Mouse (Mus musculus) stomach, embryonic 16.5 days (tissue): ENCODE measurements at regions not wholly inside any gene's neighbourhood (a gene's known extent, or its start where the extent isn't known, plus 50 kb on each side); places are given as distances from the start of the nearest gene placed in this dataset.

Experiments used
- ATAC-seq: fragments of 200-750 bp; cut with Nextera tagmentation; 2 replicates; pipeline ENCODE4 v1.8.0; 2017; ENCODE audit warnings: moderate number of reproducible peaks, moderate TSS enrichment; ENCODE audit not compliant: insufficient read depth, low FRiP score
- H3K27ac ChIP-seq: fragments of 300-500 bp; sonication (generic); 2 replicates; pipeline ENCODE4 v1.5.1; 2014; ENCODE audit warnings: low read length
- H3K27me3 ChIP-seq: fragments of 300-500 bp; sonication (generic); 2 replicates; pipeline ENCODE4 v1.6.1; 2014; ENCODE audit warnings: low read length, control low read depth, mixed read lengths; ENCODE audit not compliant: control insufficient read depth, insufficient read depth
- H3K36me3 ChIP-seq: fragments of 300-500 bp; sonication (generic); 2 replicates; pipeline ENCODE4 v1.6.1; 2014; ENCODE audit warnings: low read length; ENCODE audit not compliant: control insufficient read depth, insufficient read depth
- H3K4me1 ChIP-seq: fragments of 300-500 bp; sonication (generic); 2 replicates; pipeline ENCODE4 v1.6.1; 2014; ENCODE audit warnings: low read length, control low read depth, mixed read lengths; ENCODE audit not compliant: control insufficient read depth, insufficient read depth
- H3K4me2 ChIP-seq: fragments of 300-500 bp; sonication (generic); 2 replicates; pipeline ENCODE4 v1.6.1; 2014; ENCODE audit warnings: low read depth, low read length, mixed read lengths
- H3K4me3 ChIP-seq: fragments of 300-500 bp; sonication (generic); replicated peaks from 2 replicates; pipeline ENCODE4 v1.5.1; 2014; ENCODE audit warnings: mild to moderate bottlenecking, low read length
- H3K9ac ChIP-seq: fragments of 300-500 bp; sonication (generic); 2 replicates; pipeline ENCODE4 v1.6.1; 2014; ENCODE audit warnings: low read length
- H3K9me3 ChIP-seq: fragments of 300-500 bp; sonication (generic); replicated peaks from 2 replicates; pipeline ENCODE4 v1.6.1; 2016; ENCODE audit warnings: low read length, control low read depth; ENCODE audit not compliant: control insufficient read depth
- WGBS: fragments of 180-500 bp; shearing (Covaris S2); extraction: QIAGEN DNeasy Blood & Tissue Kit; methylation state at CpG from one replicate; pipeline ENCODE4 v1.1.7; 2014; 5-methylcytosine and 5-hydroxymethylcytosine counted together

- Histone ChIP-seq H3K27ac (no peak overlapping the region), H3K4me3 (no peak overlapping the region), H3K36me3 (no peaks in the 10 kb centered on the region), H3K9me3 (no peaks in the 10 kb centered on the region), H3K27me3 (no peaks in the 10 kb centered on the region), H3K4me2 (no peak overlapping the region), H3K9ac (no peak overlapping the region), H3K4me1 (no peaks in the 10 kb centered on the region)
- 36% methylated on average over 3 of the region's 3 CpGs for WGBS
- ATAC-seq: no peak
These were observed 354.7 kb downstream of the Rnf144a start for GRCm38 (mm10) chr12:26060378-26060777.

- ATAC-seq: no peak
- H3K4me1 ChIP-seq: no peaks in the 10 kb centered on the region
These were observed 356.0 kb downstream of the Rnf144a start for GRCm38 (mm10) chr12:26059090-26059489.

GRCm38 (mm10) chr12:26057491-26058054, 357.5 kb downstream of the Rnf144a start:
- Histone ChIP-seq H3K36me3 (no peaks in the 10 kb centered on the region), H3K9me3 (no peaks in the 10 kb centered on the region), H3K4me1 (no peaks in the 10 kb centered on the region), H3K4me2 (no peak overlapping the region), H3K4me3 (no peak overlapping the region), H3K9ac (no peak overlapping the region), H3K27me3 (no peaks in the 10 kb centered on the region), H3K27ac (no peak overlapping the region)
- ATAC-seq: no peak
- WGBS: 86% methylated on average over 9 of the region's 9 CpGs

More at GRCm38 (mm10) chr12:26059090-26059489, 356.0 kb downstream of the Rnf144a start:
- Histone ChIP-seq H3K36me3 (no peaks in the 10 kb centered on the region), H3K9ac (no peak overlapping the region), H3K4me2 (no peak overlapping the region), H3K4me3 (no peak overlapping the region), H3K27me3 (no peaks in the 10 kb centered on the region), H3K27ac (no peak overlapping the region), H3K9me3 (no peaks in the 10 kb centered on the region)
- WGBS: 86% methylated on average over 4 of the region's 4 CpGs

- Histone ChIP-seq H3K27ac (no peak overlapping the region), H3K36me3 (no peaks in the 10 kb centered on the region), H3K9me3 (no peaks in the 10 kb centered on the region), H3K9ac (no peak overlapping the region), H3K4me1 (no peaks in the 10 kb centered on the region), H3K27me3 (no peaks in the 10 kb centered on the region), H3K4me3 (no peak overlapping the region), H3K4me2 (no peak overlapping the region)
- no peak for ATAC-seq
- WGBS: 80% methylated on average over 6 of the region's 6 CpGs
These were observed 368.1 kb downstream of the Rnf144a start for GRCm38 (mm10) chr12:26046991-26047390.

- no peak for ATAC-seq
- no peak overlapping the region for H3K9ac ChIP-seq
- WGBS: 78% methylated on average over 1 of the region's 1 CpGs
These were observed 369.7 kb downstream of the Rnf144a start for GRCm38 (mm10) chr12:26045321-26045720.

GRCm38 (mm10) chr12:26012951-26013350, 402.1 kb downstream of the Rnf144a start:
- Histone ChIP-seq H3K9ac (no peak overlapping the region), H3K4me1 (no peaks in the 10 kb centered on the region)
- 81% methylated on average over 5 of the region's 5 CpGs for WGBS

More at GRCm38 (mm10) chr12:26045321-26045720, 369.7 kb downstream of the Rnf144a start:
- Histone ChIP-seq H3K9me3 (no peaks in the 10 kb centered on the region), H3K4me3 (no peak overlapping the region), H3K27me3 (no peaks in the 10 kb centered on the region), H3K27ac (no peak overlapping the region), H3K4me2 (no peak overlapping the region), H3K4me1 (no peaks in the 10 kb centered on the region), H3K36me3 (no peaks in the 10 kb centered on the region)

DNA sequence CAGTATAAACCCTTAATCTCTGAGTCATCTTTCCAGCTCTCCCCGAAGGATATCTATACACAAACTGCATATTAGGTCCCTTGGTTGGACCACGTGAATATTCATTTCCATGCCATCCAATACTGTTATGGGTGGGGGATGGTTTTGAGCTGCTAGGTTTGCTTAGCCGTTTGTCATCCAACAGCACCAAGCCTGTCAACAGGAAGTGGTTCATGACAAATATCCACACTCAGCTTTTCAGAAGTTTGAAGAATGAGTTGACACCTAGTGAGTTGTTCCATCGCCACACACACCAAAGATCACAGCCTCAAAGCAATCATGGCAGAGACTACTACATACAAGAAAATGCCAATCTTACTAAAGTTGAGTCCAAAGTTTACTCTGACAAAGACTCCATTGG, 421.0 kb downstream of the Rnf144a start:
- 86% methylated on average over 4 of the region's 4 CpGs for WGBS
- Histone ChIP-seq H3K4me1 (no peaks in the 10 kb centered on the region; the same call in 1 of the 2 replicates), H3K9ac (no peak overlapping the region), H3K4me3 (no peak overlapping the region), H3K9me3 (no peaks in the 10 kb centered on the region), H3K4me2 (no peak overlapping the region), H3K27ac (no peak overlapping the region), H3K36me3 (no peaks in the 10 kb centered on the region), H3K27me3 (no peaks in the 10 kb centered on the region)
- ATAC-seq: no peak

More at GRCm38 (mm10) chr12:26012951-26013350, 402.1 kb downstream of the Rnf144a start:
- Histone ChIP-seq H3K36me3 (no peaks in the 10 kb centered on the region), H3K4me3 (no peak overlapping the region), H3K27ac (no peak overlapping the region), H3K9me3 (no peaks in the 10 kb centered on the region), H3K27me3 (no peaks in the 10 kb centered on the region), H3K4me2 (no peak overlapping the region)
- no peak for ATAC-seq

GRCm38 (mm10) chr12:25991801-25992525, 423.1 kb downstream of the Rnf144a start:
- Histone ChIP-seq H3K4me1 (no peaks in the 10 kb centered on the region; the same call in 1 of the 2 replicates), H3K4me3 (no peak overlapping the region), H3K4me2 (no peak overlapping the region), H3K9me3 (no peaks in the 10 kb centered on the region), H3K27ac (no peak overlapping the region), H3K36me3 (no peaks in the 10 kb centered on the region), H3K9ac (no peak overlapping the region), H3K27me3 (no peaks in the 10 kb centered on the region)
- no peak for ATAC-seq
- WGBS: 68% methylated on average over 6 of the region's 6 CpGs

DNA sequence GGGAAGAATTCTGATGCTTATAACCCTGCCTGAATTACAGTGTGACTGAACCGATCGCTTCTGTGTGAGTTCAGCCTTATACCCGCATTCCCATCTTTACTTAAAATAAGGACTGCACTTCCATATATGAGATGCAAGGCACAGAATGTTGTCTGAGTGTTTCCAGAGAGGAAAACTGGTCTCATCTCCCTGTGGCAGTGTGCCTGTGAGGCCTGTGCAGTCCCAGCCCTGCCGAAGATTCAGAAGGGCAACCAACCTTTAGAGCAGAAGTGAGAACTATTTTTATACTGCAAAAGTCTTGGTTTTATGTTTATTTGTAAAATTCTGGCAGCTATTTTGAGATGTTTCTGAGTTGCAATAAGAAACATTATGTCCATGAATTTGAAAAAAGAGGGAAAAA, 432.5 kb downstream of the Rnf144a start:
- H3K4me3 ChIP-seq: no peak overlapping the region
- H3K27me3 ChIP-seq: no peaks in the 10 kb centered on the region
- H3K4me1 ChIP-seq: no peaks in the 10 kb centered on the region
- ATAC-seq: no peak
- no peak overlapping the region for H3K4me2 ChIP-seq
- no peaks in the 10 kb centered on the region for H3K36me3 ChIP-seq
- WGBS: 84% methylated on average over 4 of the region's 4 CpGs
- no peak overlapping the region for H3K27ac ChIP-seq
- H3K9me3 ChIP-seq: no peaks in the 10 kb centered on the region
- H3K9ac ChIP-seq: no peak overlapping the region
